Mouse (Mus musculus): ENCODE measurements around the gene Imp3.

DNA sequence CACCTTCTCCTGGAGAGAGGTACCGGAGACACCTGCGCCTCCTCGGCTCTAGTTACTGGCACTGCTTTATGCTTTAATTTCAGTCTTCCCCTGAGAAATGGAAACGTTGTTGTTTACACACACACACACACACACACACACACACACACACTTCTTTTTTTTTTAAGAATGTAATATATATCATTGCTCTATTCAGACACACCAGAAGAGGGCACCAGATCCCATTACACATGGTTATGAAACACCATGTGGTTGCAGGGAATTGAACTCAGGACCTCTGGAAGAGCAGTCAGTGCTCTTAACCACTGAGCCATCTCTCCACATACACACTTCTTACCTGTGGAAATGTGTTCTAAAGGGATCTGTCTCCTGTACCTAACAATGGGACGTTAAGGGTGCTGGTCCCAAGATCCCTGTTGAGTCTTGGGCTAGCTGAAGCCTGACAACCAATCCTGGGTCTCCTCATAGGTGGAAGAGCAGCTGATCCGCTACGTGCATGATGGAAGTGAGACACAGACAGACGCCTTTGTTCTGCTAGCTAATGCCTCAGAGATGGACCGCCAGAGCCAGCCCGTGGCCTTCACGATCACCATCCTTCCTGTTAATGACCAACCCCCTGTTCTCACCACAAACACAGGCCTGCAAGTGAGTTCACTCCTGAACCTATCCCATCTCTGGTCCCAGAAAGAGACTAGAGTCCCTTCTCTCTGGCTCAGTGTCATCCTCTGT is 46.6 kb upstream of the Imp3 start:
- TF ChIP-seq CTCF (IDR thresholded peaks at IDR 0.05) (no peak), EP300 (IDR thresholded peaks at IDR 0.05; ENCODE audit: insufficient read depth, low read depth, low read length) (no peak)

Measured in heart, adult 2 months (tissue).